Mouse (Mus musculus): Measurements from ENCODE around the gene Prkag2. TPM values are rescaled to one million over a fixed set of nuclear protein-coding genes. Genes with fewer than 3 reads are reported as not detected.
"Not testable (repeated sequence)": the region's sequence is repeated elsewhere in the genome, so short reads cannot be mapped to it uniquely, and the experiment has no call there.

Prkag2 gene
- polyA plus RNA-seq, 1 experiment from 2014 or later, result 56.7 TPM

GRCm38 (mm10) chr5:24834491-24834890 is 266.0 kb downstream of the Prkag2 start:
- ATAC-seq (ENCODE audit: low FRiP score), result no peak

GRCm38 (mm10) chr5:24831912-24832311 is 268.5 kb downstream of the Prkag2 start:
- ATAC-seq (ENCODE audit: low FRiP score), result no peak
- Histone ChIP-seq H3K27me3 (no peaks in the 10 kb centered on the region), H3K4me1 (no peaks in the 10 kb centered on the region), H3K4me2 (replicated peaks) (no peak overlapping the region), H3K27ac (no peak overlapping the region), H3K9me3 (replicated peaks) (no peaks in the 10 kb centered on the region), H3K4me3 (no peak overlapping the region), H3K36me3 (no peaks in the 10 kb centered on the region), H3K9ac (no peak overlapping the region)
- 90% methylated on average over 3 of the region's 3 CpGs for WGBS

More at GRCm38 (mm10) chr5:24834491-24834890, 266.0 kb downstream of the Prkag2 start:
- H3K27me3 ChIP-seq, result no peaks in the 10 kb centered on the region
- no peak overlapping the region for H3K9ac ChIP-seq
- H3K4me1 ChIP-seq, result no peaks in the 10 kb centered on the region
- 81% methylated on average over 5 of the region's 5 CpGs for WGBS
- H3K27ac ChIP-seq, result no peak overlapping the region
- no peak overlapping the region for H3K4me3 ChIP-seq
- H3K4me2 ChIP-seq (replicated peaks), result no peak overlapping the region
- H3K36me3 ChIP-seq, result no peaks in the 10 kb centered on the region
- no peaks in the 10 kb centered on the region for H3K9me3 ChIP-seq (replicated peaks)

DNA sequence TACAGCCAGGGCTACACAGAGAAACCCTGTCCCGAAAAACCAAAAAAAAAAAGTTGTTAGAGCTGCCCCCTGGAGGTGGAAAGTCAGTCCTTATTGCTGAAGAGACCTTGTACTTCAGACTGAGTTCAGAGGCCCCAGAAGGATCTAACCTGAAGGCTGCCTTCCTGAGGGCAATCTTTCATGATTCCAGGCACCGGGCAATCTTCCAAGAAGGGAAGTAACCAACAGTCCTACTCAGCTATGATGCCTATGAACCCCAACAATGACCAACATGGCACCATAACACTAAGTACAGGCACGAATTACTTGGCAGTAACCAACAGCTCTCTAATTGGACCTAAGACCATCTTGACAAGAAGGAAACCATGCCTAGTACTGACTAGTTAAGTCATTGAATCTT is 272.0 kb downstream of the Prkag2 start:
- Histone ChIP-seq H3K4me2 (replicated peaks) (no peak overlapping the region), H3K27ac (no peak overlapping the region), H3K9ac (no peak overlapping the region), H3K36me3 (no peaks in the 10 kb centered on the region), H3K4me3 (no peak overlapping the region), H3K9me3 (replicated peaks) (no peaks in the 10 kb centered on the region), H3K4me1 (peaks cover 12% of the 10 kb centered on the region), H3K27me3 (no peaks in the 10 kb centered on the region)
- ATAC-seq (ENCODE audit: low FRiP score), result no peak
- 91% methylated on average over 3 of the region's 3 CpGs for WGBS

- no peak overlapping the region for H3K9ac ChIP-seq
- no peaks in the 10 kb centered on the region for H3K27me3 ChIP-seq
- H3K9me3 ChIP-seq (replicated peaks), result no peaks in the 10 kb centered on the region
- no peak overlapping the region for H3K4me3 ChIP-seq
- H3K4me2 ChIP-seq (replicated peaks), result no peak overlapping the region
- H3K27ac ChIP-seq, result no peak overlapping the region
- ATAC-seq (ENCODE audit: low FRiP score), result no peak
- H3K4me1 ChIP-seq, result peaks cover 12% of the 10 kb centered on the region
- 92% methylated on average over 2 of the region's 2 CpGs for WGBS
- H3K36me3 ChIP-seq, result no peaks in the 10 kb centered on the region
Observed at GRCm38 (mm10) chr5:24827173-24827572, 273.3 kb downstream of the Prkag2 start.

DNA sequence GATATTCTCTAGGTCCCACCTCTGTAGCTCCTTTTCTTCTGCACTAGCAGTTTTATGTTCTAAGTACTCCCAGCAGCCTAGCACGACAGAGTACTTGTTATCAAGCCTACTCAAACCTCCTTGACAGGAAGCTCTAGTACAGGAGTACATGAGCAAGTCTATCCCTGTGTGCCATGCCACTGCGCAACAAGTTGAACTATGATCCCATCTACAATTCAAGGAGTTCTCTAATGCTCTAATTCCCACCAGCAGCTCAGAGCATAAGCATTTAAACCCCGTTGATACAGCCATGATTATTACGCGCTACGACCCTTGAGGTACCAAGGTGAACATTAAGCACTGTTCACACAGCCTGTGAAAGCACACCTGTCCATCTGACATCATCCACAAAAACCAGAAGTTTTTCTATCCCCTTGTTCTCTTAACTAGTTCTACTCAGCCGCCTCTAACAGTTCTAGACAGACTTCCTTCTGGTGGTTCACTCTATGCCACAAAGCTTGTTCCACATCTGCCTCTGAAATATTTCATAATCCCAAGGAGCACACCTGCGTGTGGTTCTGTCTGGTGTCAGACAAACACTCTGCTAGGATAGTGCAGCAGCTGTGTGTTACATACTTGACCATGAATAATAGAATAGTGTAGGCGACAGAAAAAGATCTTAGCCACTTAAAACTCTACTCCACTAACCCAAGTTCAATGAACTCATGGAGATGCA is 274.2 kb downstream of the Prkag2 start:
- H3K4me1 ChIP-seq, result peaks cover 15% of the 10 kb centered on the region
- no peaks in the 10 kb centered on the region for H3K36me3 ChIP-seq
- H3K27me3 ChIP-seq, result no peaks in the 10 kb centered on the region
- WGBS, result 92% methylated on average over 9 of the region's 9 CpGs
- H3K9ac ChIP-seq, result no peak overlapping the region
- H3K27ac ChIP-seq, result no peak overlapping the region
- H3K4me2 ChIP-seq (replicated peaks), result no peak overlapping the region
- no peak for ATAC-seq (ENCODE audit: low FRiP score)
- H3K4me3 ChIP-seq, result no peak overlapping the region
- H3K9me3 ChIP-seq (replicated peaks), result no peaks in the 10 kb centered on the region

DNA sequence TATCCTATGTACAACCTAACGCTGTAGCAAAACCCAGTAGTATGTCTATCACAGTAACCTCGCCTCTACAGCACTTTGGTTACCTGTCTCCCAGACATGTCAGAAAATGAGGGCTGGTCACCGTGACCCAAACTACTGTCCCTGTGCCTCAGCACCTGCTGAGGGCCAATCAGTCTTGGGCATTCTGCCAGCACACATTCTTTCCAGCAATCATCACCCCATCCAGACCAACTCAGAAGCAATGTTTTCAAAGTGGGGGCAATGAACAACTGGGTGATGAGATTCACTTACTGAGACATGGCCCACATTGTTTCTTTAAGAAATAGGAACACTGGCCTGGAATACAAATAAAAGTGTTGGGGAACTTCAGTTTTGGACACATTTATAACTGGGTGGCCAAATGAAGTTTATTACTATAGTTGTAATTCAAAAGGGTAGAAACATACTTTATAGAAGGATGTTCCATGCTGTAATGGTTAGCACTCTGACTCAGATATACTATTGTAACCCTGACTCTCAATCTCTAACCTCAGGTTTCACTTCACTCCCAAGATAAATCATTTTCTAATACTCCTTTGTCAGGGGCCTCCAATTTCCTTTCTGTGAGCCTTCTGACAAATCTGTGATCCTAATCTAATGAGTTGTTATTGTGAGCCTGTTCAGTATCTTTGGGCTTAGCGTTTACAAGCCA is 274.9 kb downstream of the Prkag2 start:
- Histone ChIP-seq H3K4me2 (replicated peaks) (no peak overlapping the region), H3K4me1 (peaks cover 17% of the 10 kb centered on the region), H3K27ac (no peak overlapping the region), H3K9ac (no peak overlapping the region), H3K9me3 (replicated peaks) (no peaks in the 10 kb centered on the region), H3K27me3 (no peaks in the 10 kb centered on the region), H3K4me3 (no peak overlapping the region), H3K36me3 (no peaks in the 10 kb centered on the region)
- 88% methylated on average over 4 of the region's 4 CpGs for WGBS
- no peak for ATAC-seq (ENCODE audit: low FRiP score)

- H3K4me1 ChIP-seq, result peaks cover 17% of the 10 kb centered on the region
- H3K27ac ChIP-seq, result no peak overlapping the region
- H3K4me2 ChIP-seq (replicated peaks), result no peak overlapping the region
- H3K36me3 ChIP-seq, result no peaks in the 10 kb centered on the region
- WGBS, result 72% methylated on average over 6 of the region's 6 CpGs
- no peak for ATAC-seq (ENCODE audit: low FRiP score)
- no peak overlapping the region for H3K4me3 ChIP-seq
- no peaks in the 10 kb centered on the region for H3K9me3 ChIP-seq (replicated peaks)
- H3K9ac ChIP-seq, result no peak overlapping the region
- no peaks in the 10 kb centered on the region for H3K27me3 ChIP-seq
Observed at GRCm38 (mm10) chr5:24823864-24824405, 276.5 kb downstream of the Prkag2 start.

DNA sequence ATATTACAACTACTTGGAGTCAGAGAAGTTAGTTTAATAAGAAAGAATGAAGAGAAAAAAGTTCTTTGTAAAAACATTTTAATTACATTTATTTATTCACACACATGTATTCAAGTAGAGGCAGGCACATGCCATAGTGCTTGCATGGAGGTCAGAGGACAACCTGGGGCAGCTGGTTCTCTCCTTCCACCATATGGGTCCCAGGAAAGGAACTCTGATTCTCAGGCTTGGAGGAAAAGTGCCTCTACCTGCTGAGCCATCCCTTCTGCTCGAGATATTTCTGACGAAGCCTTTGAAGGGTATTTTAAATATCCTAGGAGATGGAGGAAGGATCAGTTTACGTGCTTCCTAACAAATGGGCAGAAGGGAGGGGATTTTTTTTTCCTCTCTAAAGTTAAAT is 277.7 kb downstream of the Prkag2 start:
- 77% methylated on average over 3 of the region's 3 CpGs for WGBS

DNA sequence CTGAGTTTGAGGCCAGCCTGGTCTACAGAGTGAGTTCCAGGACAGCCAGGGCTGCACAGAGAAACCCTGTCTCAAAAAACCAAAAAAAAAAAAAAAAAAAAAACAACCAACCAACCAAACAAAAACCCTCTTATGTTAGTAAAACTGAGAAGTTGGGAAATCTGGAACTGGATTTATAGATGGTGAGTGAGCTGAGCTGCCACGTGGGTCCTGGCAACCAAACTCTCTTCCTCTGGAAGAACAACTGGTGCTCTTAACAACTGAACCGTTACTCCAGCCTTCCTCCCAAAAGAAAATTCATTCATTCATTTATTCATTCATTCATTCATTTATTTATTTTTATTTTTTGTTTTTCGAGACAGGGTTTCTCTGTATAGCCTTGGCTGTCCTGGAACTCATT is 278.2 kb downstream of the Prkag2 start:
- 95% methylated on average over 3 of the region's 3 CpGs for WGBS
- not testable (repeated sequence) for H3K36me3 ChIP-seq; H3K4me2 ChIP-seq (replicated peaks); ATAC-seq (ENCODE audit: low FRiP score); H3K27ac ChIP-seq; H3K9me3 ChIP-seq (replicated peaks); H3K27me3 ChIP-seq; H3K4me3 ChIP-seq; H3K9ac ChIP-seq
- H3K4me1 ChIP-seq, result peaks cover 17% of the 10 kb centered on the region

More for the DNA sequence above, 277.7 kb downstream of the Prkag2 start:
- H3K4me3 ChIP-seq, result no peak overlapping the region
- H3K9me3 ChIP-seq (replicated peaks), result no peaks in the 10 kb centered on the region
- no peak overlapping the region for H3K4me2 ChIP-seq (replicated peaks)
- no peaks in the 10 kb centered on the region for H3K27me3 ChIP-seq
- no peaks in the 10 kb centered on the region for H3K36me3 ChIP-seq
- no peak overlapping the region for H3K27ac ChIP-seq
- ATAC-seq (ENCODE audit: low FRiP score), result no peak
- no peak overlapping the region for H3K9ac ChIP-seq
- H3K4me1 ChIP-seq, result peaks cover 17% of the 10 kb centered on the region

- Histone ChIP-seq H3K9ac (no peak overlapping the region), H3K4me3 (no peak overlapping the region), H3K27ac (no peak overlapping the region), H3K27me3 (no peaks in the 10 kb centered on the region), H3K9me3 (replicated peaks) (no peaks in the 10 kb centered on the region), H3K4me1 (peaks cover 17% of the 10 kb centered on the region), H3K4me2 (replicated peaks) (no peak overlapping the region), H3K36me3 (peaks cover 9% of the 10 kb centered on the region)
- WGBS, result 74% methylated on average over 3 of the region's 3 CpGs
- no peak for ATAC-seq (ENCODE audit: low FRiP score)
Observed at GRCm38 (mm10) chr5:24821403-24821841, 279.0 kb downstream of the Prkag2 start.

- Histone ChIP-seq H3K36me3 (peaks cover 11% of the 10 kb centered on the region), H3K9me3 (replicated peaks) (no peaks in the 10 kb centered on the region), H3K27ac (no peak overlapping the region), H3K4me3 (no peak overlapping the region), H3K4me1 (peaks cover 12% of the 10 kb centered on the region), H3K4me2 (replicated peaks) (no peak overlapping the region), H3K9ac (no peak overlapping the region), H3K27me3 (no peaks in the 10 kb centered on the region)
- 71% methylated on average over 5 of the region's 5 CpGs for WGBS
- ATAC-seq (ENCODE audit: low FRiP score), result no peak
Observed at GRCm38 (mm10) chr5:24820627-24821026, 279.8 kb downstream of the Prkag2 start.

DNA sequence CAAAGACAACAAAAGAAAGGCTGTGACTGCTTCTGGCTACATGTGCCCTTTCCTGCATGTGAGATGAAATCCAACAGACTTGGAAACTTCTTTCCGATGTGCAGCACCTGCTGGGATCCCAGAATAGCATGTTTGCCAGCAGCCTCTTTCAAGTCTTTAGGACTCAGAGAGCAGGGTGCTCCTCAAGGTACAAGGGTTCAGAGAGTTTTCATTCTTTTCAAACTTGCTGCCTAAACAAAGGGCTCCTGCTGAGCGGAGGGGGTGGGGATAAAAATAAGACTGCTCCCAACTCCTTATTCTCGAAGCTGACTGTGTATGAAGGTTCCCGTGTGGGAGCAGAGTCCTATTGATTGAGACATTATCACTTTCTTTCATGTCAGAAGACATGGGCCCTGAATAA is 283.3 kb downstream of the Prkag2 start:
- Histone ChIP-seq H3K4me3 (no peak overlapping the region), H3K4me1 (peaks cover 5% of the 10 kb centered on the region; the same call in 1 of the 2 replicates), H3K4me2 (replicated peaks) (no peak overlapping the region), H3K9me3 (replicated peaks) (no peaks in the 10 kb centered on the region), H3K27ac (no peak overlapping the region), H3K9ac (no peak overlapping the region), H3K27me3 (no peaks in the 10 kb centered on the region), H3K36me3 (peaks cover 30% of the 10 kb centered on the region)
- 67% methylated on average over 4 of the region's 4 CpGs for WGBS
- ATAC-seq (ENCODE audit: low FRiP score), result no peak

All from hindbrain, embryonic 12.5 days (tissue).